Mouse (Mus musculus): ENCODE measurements around the gene Ube2t. TPM values are rescaled to one million over a fixed set of nuclear protein-coding genes. Genes with fewer than 3 reads are reported as not detected.

The Ube2t gene
- polyA plus RNA-seq, 1 experiment from 2014 or later: 14.5 TPM

DNA sequence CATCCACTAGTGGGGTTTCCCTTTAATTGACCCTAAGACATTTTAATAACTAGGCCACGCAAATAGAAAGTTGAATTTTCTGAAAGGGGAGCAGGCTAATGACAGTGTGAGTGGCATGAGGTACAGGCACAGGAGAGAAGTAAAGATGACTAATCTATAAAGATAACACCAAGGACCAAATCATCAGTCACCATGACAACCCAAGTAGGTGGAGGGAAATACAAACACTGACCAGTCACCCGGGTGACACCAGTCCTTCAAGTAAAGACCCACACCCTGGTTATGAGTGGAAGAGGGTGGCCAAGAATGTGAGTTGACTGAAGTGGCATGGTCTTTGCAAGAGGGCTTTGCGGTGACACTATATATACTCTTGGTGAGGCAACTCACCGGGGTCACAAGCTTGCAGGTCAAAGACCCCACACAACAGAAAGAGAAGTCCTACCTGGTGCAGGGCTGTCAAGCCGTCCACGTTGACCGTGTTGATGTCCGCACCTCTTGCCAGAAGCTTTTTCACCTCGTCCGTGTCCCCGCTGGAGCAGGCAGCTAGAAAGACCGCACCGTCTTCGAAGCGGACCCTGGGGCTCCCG lies 7.2 kb upstream of the Ube2t start:
- ChIA-PET POLR2A (interaction anchor here (1.1 kb wide), 1 partner anchor 192 kb away, joined by 5 read pairs; the partner anchor contains the start of gene Arl8a), CTCF (no interaction called here)
- in situ Hi-C loops (cut with MboI; ENCODE audit: low pct_unique_long_range_greater_than_20kb): no loop called here
- TF ChIP-seq CTCF (IDR thresholded peaks at IDR 0.05): no peak
- ATAC-seq (peak; percentile 12), DNase-seq (ENCODE audit: low read depth, low spot score) (no peak)
- H3K27me3 ChIP-seq: no peaks in the 10 kb centered on the region

GRCm38 (mm10) chr1:134955637-134956176 lies 6.7 kb upstream of the Ube2t start, which contains the start of gene Ppp1r12b:
Gene Ppp1r12b (minus strand): TSS chr1:134955942.
- ATAC-seq (peak; percentile 99), DNase-seq (ENCODE audit: low read depth, low spot score) (peak; percentile 98)
- CTCF ChIA-PET: interaction anchor here (1.6 kb wide), 1 partner anchor 13 kb away, joined by 4 read pairs; no protein-coding TSS in a partner anchor
- POLR2A ChIA-PET: interaction anchor here (0.7 to 1.1 kb wide), 2 partner anchors 26 to 191 kb away, joined by 3 to 5 read pairs; partner anchors contain the start of gene Arl8a
- no peak for TF ChIP-seq CTCF (IDR thresholded peaks at IDR 0.05)
- in situ Hi-C loops (cut with MboI; ENCODE audit: low pct_unique_long_range_greater_than_20kb): no loop called here
- no peaks in the 10 kb centered on the region for H3K27me3 ChIP-seq

DNA sequence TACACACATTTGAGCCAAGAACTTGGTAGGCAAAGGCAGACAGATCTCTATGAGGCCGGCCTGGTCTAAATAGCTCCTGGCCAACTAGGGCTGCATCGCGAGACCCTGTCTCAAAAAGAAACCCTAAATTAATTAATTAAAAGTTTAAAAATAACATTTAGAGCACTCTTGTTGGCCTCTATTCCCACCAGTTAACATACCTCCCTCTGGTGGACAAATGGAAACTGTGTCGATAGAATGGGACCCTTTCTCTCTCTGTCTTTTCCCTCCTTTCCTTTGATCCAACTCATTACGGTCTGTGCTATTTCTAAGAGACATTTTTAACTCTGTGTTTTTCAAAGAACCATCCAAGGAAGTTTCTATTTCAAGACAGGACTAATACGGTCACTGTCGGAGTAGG lies 1.7 kb upstream of the Ube2t start:
- in situ Hi-C loops (cut with MboI; ENCODE audit: low pct_unique_long_range_greater_than_20kb): no loop called here
- TF ChIP-seq CTCF (IDR thresholded peaks at IDR 0.05): peak; percentile 48
- DNase-seq (ENCODE audit: low read depth, low spot score) (no peak), ATAC-seq (no peak)
- ChIA-PET POLR2A (no interaction called here), CTCF (interaction anchor here (3.1 kb wide), 1 partner anchor 145 kb away, joined by 8 read pairs; the partner anchor contains the start of gene Lgr6)
- no peaks in the 10 kb centered on the region for H3K27me3 ChIP-seq

GRCm38 (mm10) chr1:134962821-134963220 lies 456 bp downstream of the Ube2t start:
- in situ Hi-C loops (cut with MboI; ENCODE audit: low pct_unique_long_range_greater_than_20kb): no loop called here
- H3K27me3 ChIP-seq: no peaks in the 10 kb centered on the region
- POLR2A ChIA-PET: no interaction called here
- CTCF ChIA-PET: interaction anchor here (0.7 to 3.1 kb wide), 6 partner anchors 20 to 169 kb away, joined by 3 to 8 read pairs (median 5); partner anchors contain the start of gene Lgr6
- ATAC-seq (peak; percentile 39), DNase-seq (ENCODE audit: low read depth, low spot score) (no peak)
- peak; percentile 57 for TF ChIP-seq CTCF (IDR thresholded peaks at IDR 0.05)

- TF ChIP-seq CTCF (IDR thresholded peaks at IDR 0.05): no peak
- ChIA-PET POLR2A (no interaction called here), CTCF (no interaction called here)
- ATAC-seq (no peak), DNase-seq (ENCODE audit: low read depth, low spot score) (no peak)
- H3K27me3 ChIP-seq: no peaks in the 10 kb centered on the region
- in situ Hi-C loops (cut with MboI; ENCODE audit: low pct_unique_long_range_greater_than_20kb): no loop called here
Observed at GRCm38 (mm10) chr1:134965430-134965829, 3.1 kb downstream of the Ube2t start.

- ChIA-PET POLR2A (interaction anchor here (0.6 kb wide), 1 partner anchor 14 kb away, joined by 7 read pairs; no protein-coding TSS in a partner anchor), CTCF (interaction anchor here (1.3 to 2.3 kb wide), 2 partner anchors 134 to 137 kb away, joined by 7 to 10 read pairs; no protein-coding TSS in a partner anchor)
- peak; percentile 60 for TF ChIP-seq CTCF (IDR thresholded peaks at IDR 0.05)
- ATAC-seq (no peak), DNase-seq (ENCODE audit: low read depth, low spot score) (no peak)
- in situ Hi-C loops (cut with MboI; ENCODE audit: low pct_unique_long_range_greater_than_20kb): no loop called here
- H3K27me3 ChIP-seq: no peaks in the 10 kb centered on the region
Observed at GRCm38 (mm10) chr1:134972920-134973319, 10.6 kb downstream of the Ube2t start.

- ChIA-PET CTCF (interaction anchor here (4.6 kb wide), 1 partner anchor 120 kb away, joined by 40 read pairs; no protein-coding TSS in a partner anchor), POLR2A (no interaction called here)
- no peaks in the 10 kb centered on the region for H3K27me3 ChIP-seq
- TF ChIP-seq CTCF (IDR thresholded peaks at IDR 0.05): no peak
- no peak for DNase-seq (ENCODE audit: low read depth, low spot score)
- in situ Hi-C loops (cut with MboI; ENCODE audit: low pct_unique_long_range_greater_than_20kb): loop anchor here (5.0 kb wide), 1 partner anchor 120 kb away; the partner anchor contains the start of gene Lgr6
- ATAC-seq: no peak
Observed at GRCm38 (mm10) chr1:134987173-134987961, 25.0 kb downstream of the Ube2t start.

DNA sequence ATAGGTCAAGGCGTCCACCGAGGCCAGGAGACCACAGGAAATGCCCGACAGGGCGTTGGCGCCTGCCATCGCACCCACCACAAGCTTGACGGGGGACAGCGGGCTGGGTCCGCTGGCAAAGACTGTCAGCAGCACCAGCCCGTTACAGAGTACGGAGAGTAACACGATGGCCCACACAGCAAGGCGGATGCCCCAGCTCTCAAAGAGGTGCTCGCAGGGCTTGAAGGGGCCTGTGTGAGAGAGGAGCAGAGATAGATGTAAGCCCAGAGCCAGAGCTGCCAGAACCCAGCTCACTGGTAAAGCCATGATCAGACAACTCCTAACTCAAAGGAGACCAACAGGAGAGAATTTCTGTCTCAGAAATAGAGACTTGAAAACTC lies 25.6 kb downstream of the Ube2t start:
- ChIA-PET POLR2A (no interaction called here), CTCF (interaction anchor here (1.9 to 4.6 kb wide), 2 partner anchors 40 to 119 kb away, joined by 6 to 40 read pairs; no protein-coding TSS in a partner anchor)
- TF ChIP-seq CTCF (IDR thresholded peaks at IDR 0.05): no peak
- ATAC-seq (no peak), DNase-seq (ENCODE audit: low read depth, low spot score) (no peak)
- no peaks in the 10 kb centered on the region for H3K27me3 ChIP-seq
- in situ Hi-C loops (cut with MboI; ENCODE audit: low pct_unique_long_range_greater_than_20kb): loop anchor here (5.0 kb wide), 1 partner anchor 119 kb away; the partner anchor contains the start of gene Lgr6

- DNase-seq (ENCODE audit: low read depth, low spot score) (no peak), ATAC-seq (no peak)
- ChIA-PET CTCF (interaction anchor here (0.7 to 4.6 kb wide), 23 partner anchors 9 to 165 kb away, joined by 3 to 40 read pairs (median 4); partner anchors contain the start of genes Ptpn7 and Ube2t), POLR2A (interaction anchor here (0.5 kb wide), 1 partner anchor 88 kb away, joined by 3 read pairs; no protein-coding TSS in a partner anchor)
- TF ChIP-seq CTCF (IDR thresholded peaks at IDR 0.05): peak; percentile 96
- no peaks in the 10 kb centered on the region for H3K27me3 ChIP-seq
- in situ Hi-C loops (cut with MboI; ENCODE audit: low pct_unique_long_range_greater_than_20kb): loop anchor here (5.0 kb wide), 1 partner anchor 118 kb away; the partner anchor contains the start of gene Lgr6
Observed at GRCm38 (mm10) chr1:134989372-134989771, 27.0 kb downstream of the Ube2t start.

GRCm38 (mm10) chr1:134992046-134992645 lies 29.8 kb downstream of the Ube2t start:
- DNase-seq (ENCODE audit: low read depth, low spot score) (no peak), ATAC-seq (no peak)
- no peak for TF ChIP-seq CTCF (IDR thresholded peaks at IDR 0.05)
- H3K27me3 ChIP-seq: no peaks in the 10 kb centered on the region
- ChIA-PET POLR2A (interaction anchor here (0.6 kb wide), 1 partner anchor 267 kb away, joined by 3 read pairs; no protein-coding TSS in a partner anchor), CTCF (interaction anchor here (0.7 to 1.6 kb wide), 4 partner anchors 14 to 114 kb away, joined by 3 to 4 read pairs (median 3); partner anchors contain the start of gene Ube2t)
- in situ Hi-C loops (cut with MboI; ENCODE audit: low pct_unique_long_range_greater_than_20kb): no loop called here
